ENCODE assay signal across 8 mouse cellular contexts in genomic region chr4:130107444-130108131, GRCm38 (mm10). TPM values are rescaled to one million over a fixed set of nuclear protein-coding genes. Genes with fewer than 3 reads are reported as not detected.
DNase-seq lines count a peak whose midpoint lies in the region; ATAC-seq and TF ChIP-seq lines count a peak whose summit lies in the region.

No protein-coding gene starts in this region.

- ATAC-seq in forebrain, embryonic 15.5 days (replicated peaks) = peak; percentile 97
- ATAC-seq in neutrophil, adult 5-6 weeks (ENCODE audit: extremely low read depth, insufficient number of reproducible peaks, low FRiP score, poor library complexity, severe bottlenecking) = peak; percentile 96

- peak overlapping the region; percentile 66 for H3K4me3 ChIP-seq in forebrain, embryonic 15.5 days
- H3K4me3 ChIP-seq in lung, adult 2 months (replicated peaks; ENCODE audit: extremely low read depth, low read depth, low read length) = peak overlapping the region; percentile 96

- intact Hi-C loops in heart, postnatal 25 days (cut with DNase I) = no loop called here

- peak overlapping the region; percentile 51 for H3K9ac ChIP-seq in forebrain, embryonic 15.5 days (replicated peaks)

- TF ChIP-seq CTCF in lung, adult 2 months (IDR thresholded peaks at IDR 0.05; ENCODE audit: insufficient read depth, low read length) = no peak

- peak overlapping the region; percentile 58 for H3K27ac ChIP-seq in forebrain, embryonic 15.5 days (replicated peaks)

- no peaks in the 10 kb centered on the region for H3K27me3 ChIP-seq in forebrain, embryonic 15.5 days

- peak overlapping the region; percentile 62 for H3K4me2 ChIP-seq in forebrain, embryonic 15.5 days (replicated peaks)

- H3K9me3 ChIP-seq in forebrain, embryonic 15.5 days = no peaks in the 10 kb centered on the region

- WGBS in forebrain, embryonic 15.5 days = under 1% methylated on average over 39 of the region's 39 CpGs
- WGBS in lung, adult 2 months = under 1% methylated on average over 39 of the region's 39 CpGs

- DNase-seq in ES-CJ7 (ENCODE audit: low read depth, low spot score) = peak; percentile 98
- DNase-seq in cerebellum, adult 11 months = peak; percentile 100
- DNase-seq in heart, postnatal 25 days (ENCODE audit: low spot score) = peak; percentile 97
- peak; percentile 99 to 100 for DNase-seq in layer of hippocampus, adult 18-20 months (ENCODE audit: low spot score in 2 of 2)
- DNase-seq in lung, adult 2 months = peak; percentile 100
- DNase-seq in thymus, adult 18-20 months = peak; percentile 96 to 98

- peaks cover 16% of the 10 kb centered on the region for H3K4me1 ChIP-seq in forebrain, embryonic 15.5 days
- peaks cover 16% of the 10 kb centered on the region for H3K4me1 ChIP-seq in lung, adult 2 months (ENCODE audit: control insufficient read depth, insufficient read depth, low read length)

- TF ChIP-seq POLR2A in lung, adult 2 months (IDR thresholded peaks at IDR 0.05; ENCODE audit: borderline replicate concordance, extremely low read depth, low read depth, low read length) = peak; percentile 92; the same call in 1 of the 2 replicates

- no peaks in the 10 kb centered on the region for H3K36me3 ChIP-seq in forebrain, embryonic 15.5 days

RNA-seq across cellular contexts. Expression of gene Pef1, which starts 5.2 kb away (rescaled TPM):
- polyA plus RNA-seq in forebrain, embryonic 15.5 days (2015; fragmentation: Nextera tagmentation; extraction: Ambion mirVana) = 68.1 and 70.3 TPM in 2 replicates
- total RNA-seq in heart, postnatal 25 days (2021) = 10 to 100 TPM; 34.7 to 36.6 TPM
- 10 to 100 TPM; 71.9 to 72.0 TPM for total RNA-seq in layer of hippocampus, adult 18-20 months (2021)
- 106 and 118 TPM in 2 replicates for polyA plus RNA-seq in lung, adult 2 months (2012; rRNA removed)
- total RNA-seq in neutrophil, adult 5-6 weeks (2017) = 21.9 and 22.7 TPM in 2 replicates

RNA-seq across cellular contexts. Expression of gene Hcrtr1, which starts 31.6 kb away (rescaled TPM):
- 0.27 and 0.38 TPM in 2 replicates for polyA plus RNA-seq in forebrain, embryonic 15.5 days (2015; fragmentation: Nextera tagmentation; extraction: Ambion mirVana)
- total RNA-seq in heart, postnatal 25 days (2021) = not detected
- total RNA-seq in layer of hippocampus, adult 18-20 months (2021) = 1 to 10 TPM; 1.6 to 2.3 TPM
- polyA plus RNA-seq in lung, adult 2 months (2012; rRNA removed) = 0.19 and 0.66 TPM in 2 replicates
- total RNA-seq in neutrophil, adult 5-6 weeks (2017) = not detected in 2 replicates

RNA-seq across cellular contexts. Expression of gene Col16a1, which starts 59.9 kb away (rescaled TPM):
- 4.6 and 5.1 TPM in 2 replicates for polyA plus RNA-seq in forebrain, embryonic 15.5 days (2015; fragmentation: Nextera tagmentation; extraction: Ambion mirVana)
- total RNA-seq in heart, postnatal 25 days (2021) = 1 to 10 TPM; 9.1 to 9.3 TPM
- 10 to 100 TPM; 11.3 to 12.2 TPM for total RNA-seq in layer of hippocampus, adult 18-20 months (2021)
- polyA plus RNA-seq in lung, adult 2 months (2012; rRNA removed) = 27.9 and 31.8 TPM in 2 replicates
- not detected in 2 replicates for total RNA-seq in neutrophil, adult 5-6 weeks (2017)

Comparison
In these comparisons a context has a peak if more than half of its experiments do, and no peak if none do; other contexts are left out.
1. Peak in every context shown above with its lines: DNase-seq, ATAC-seq, H3K4me3 ChIP-seq and H3K27ac ChIP-seq.
2. RNA of gene Col16a1, which starts 59.9 kb away (total RNA-seq): 11.3 to 12.2 TPM in layer of hippocampus, adult 18-20 months and 9.1 to 9.3 TPM in heart, postnatal 25 days; not detected in neutrophil, adult 5-6 weeks; every median in the first group is over 10 times any median in the second.